Mouse (Mus musculus): Measurements from ENCODE around the gene Atg10.

GRCm38 (mm10) chr13:91167561-91167960, 56.2 kb downstream of the Atg10 start:
- TF ChIP-seq CTCF (IDR thresholded peaks at IDR 0.05 in 2 of 3, conservative IDR thresholded peaks at IDR 0.05 in 1 of 3; ENCODE audit: control insufficient read depth in 1 of 3, insufficient read depth in 1 of 3, low read depth in 2 of 3, low read length in 3 of 3, poor library complexity in 1 of 3, severe bottlenecking in 1 of 3) (no peak), SIN3A (IDR thresholded peaks at IDR 0.05; ENCODE audit: low read length) (no peak), POLR2A (IDR thresholded peaks at IDR 0.05; ENCODE audit: control insufficient read depth in 1 of 2, insufficient read depth in 1 of 2, low read depth in 1 of 2, low read length in 2 of 2, poor library complexity in 1 of 2) (no peak)

All from MEL (cell line).